ENCODE assay signal across 13 mouse cellular contexts in the genomic region with DNA sequence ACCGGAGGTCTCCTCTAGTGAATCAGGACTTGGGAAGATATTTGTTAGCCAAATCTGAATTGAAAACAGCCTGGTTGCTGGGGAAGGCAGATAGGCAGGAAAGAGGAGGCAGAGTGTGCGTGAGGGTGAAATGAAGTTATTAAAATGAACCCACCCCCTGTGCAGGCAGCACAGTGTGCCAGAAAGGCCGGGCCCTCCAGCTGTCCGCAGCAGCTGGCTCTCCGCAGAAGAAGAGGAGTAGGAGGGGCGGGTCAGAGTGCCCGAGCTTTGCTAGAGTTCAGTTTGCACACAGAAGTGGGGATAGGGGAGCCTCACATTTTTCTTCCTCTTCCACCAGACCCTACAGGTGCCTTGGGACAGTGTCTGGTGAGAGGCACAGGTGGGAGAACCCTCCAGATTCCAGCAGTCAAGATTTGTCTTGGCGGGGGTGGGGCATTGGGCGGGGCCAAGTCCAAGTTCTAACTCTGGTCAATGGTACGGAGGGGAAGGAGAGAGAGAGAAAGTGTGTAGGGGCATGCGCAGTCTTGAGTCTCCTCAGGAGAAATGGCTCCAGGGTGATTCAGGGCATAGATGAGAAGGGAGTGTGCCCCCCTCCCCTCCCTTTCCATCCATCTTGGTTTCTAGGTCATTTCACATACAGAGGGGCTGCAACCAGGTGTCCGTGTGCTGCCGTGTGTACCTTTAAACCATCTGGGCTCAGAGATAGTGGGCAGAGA. TPM values are rescaled to one million over a fixed set of nuclear protein-coding genes. Genes with fewer than 3 reads are reported as not detected.
DNase-seq lines count a peak whose midpoint lies in the region; ATAC-seq lines count a peak whose summit lies in the region.
"Had no signal": no experiment of that assay in that cellular context is flagged by ENCODE, and none has a peak within 500 bp of the region (broad histone marks: within the 10 kb centered on the region; RNA-seq: fewer than 3 reads in every experiment).

No protein-coding gene starts in this region.

- WGBS in limb, embryonic 12.5 days, result 55% methylated on average over 13 of the region's 13 CpGs
- WGBS in limb, embryonic 10.5 days, result 62% methylated on average over 13 of the region's 13 CpGs
- 48% methylated on average over 13 of the region's 13 CpGs for WGBS in intestine, embryonic 14.5 days
- WGBS in stomach, embryonic 14.5 days, result 35% methylated on average over 13 of the region's 13 CpGs

- H3K36me3 ChIP-seq in limb, embryonic 12.5 days, result 0 out of 2 replicates have a peak, but pooled peaks cover 3% of the 10 kb centered on the region
- H3K36me3 ChIP-seq in limb, embryonic 10.5 days, result no peaks in the 10 kb centered on the region
- H3K36me3 ChIP-seq in intestine, embryonic 14.5 days (ENCODE audit: control insufficient read depth, insufficient read depth, low read length), result no peaks in the 10 kb centered on the region
- H3K36me3 ChIP-seq in stomach, embryonic 14.5 days (ENCODE audit: control insufficient read depth, insufficient read depth, low read length), result no peaks in the 10 kb centered on the region
- H3K36me3 ChIP-seq: liver, embryonic 13.5 days; midbrain, embryonic 12.5 days; neural tube, embryonic 15.5 days had no signal

- no peaks in the 10 kb centered on the region for H3K9me3 ChIP-seq in limb, embryonic 12.5 days
- H3K9me3 ChIP-seq in limb, embryonic 10.5 days (replicated peaks), result no peaks in the 10 kb centered on the region
- H3K9me3 ChIP-seq in intestine, embryonic 14.5 days (ENCODE audit: control insufficient read depth, low read length), result no peaks in the 10 kb centered on the region
- H3K9me3 ChIP-seq in stomach, embryonic 14.5 days (ENCODE audit: control insufficient read depth, low read depth, low read length), result no peaks in the 10 kb centered on the region
- H3K9me3 ChIP-seq: liver, embryonic 13.5 days; midbrain, embryonic 12.5 days; neural tube, embryonic 15.5 days had no signal

- H3K4me1 ChIP-seq in limb, embryonic 12.5 days (replicated peaks), result peaks cover 18% of the 10 kb centered on the region
- H3K4me1 ChIP-seq in limb, embryonic 10.5 days, result peaks cover 41% of the 10 kb centered on the region
- peaks cover 11% of the 10 kb centered on the region; the same call in 1 of the 2 replicates for H3K4me1 ChIP-seq in intestine, embryonic 14.5 days (replicated peaks; ENCODE audit: control insufficient read depth, insufficient read depth, low read length)
- H3K4me1 ChIP-seq in stomach, embryonic 14.5 days (ENCODE audit: control insufficient read depth, insufficient read depth, low read length), result peaks cover 11% of the 10 kb centered on the region; the same call in 1 of the 2 replicates
- H3K4me1 ChIP-seq: liver, embryonic 13.5 days had no signal

- ATAC-seq in limb, embryonic 12.5 days (ENCODE audit: insufficient number of reproducible peaks, insufficient read depth, low FRiP score, low TSS enrichment, low read depth), result no peak
- no peak for ATAC-seq in intestine, embryonic 14.5 days (replicated peaks; ENCODE audit: low FRiP score, low TSS enrichment, low read depth)
- 0 out of 2 replicates have a peak, but pooled peaks have one; percentile 15 for ATAC-seq in stomach, embryonic 14.5 days (ENCODE audit: insufficient number of reproducible peaks, insufficient read depth, low FRiP score, low read depth)
- ATAC-seq: CD4-positive, CD25-positive, alpha-beta regulatory T cell, adult 4 months; hindbrain, postnatal 0 days had no signal

- H3K9ac ChIP-seq in limb, embryonic 12.5 days (replicated peaks), result no peak overlapping the region
- H3K9ac ChIP-seq in intestine, embryonic 14.5 days (ENCODE audit: low read length), result no peak overlapping the region
- H3K9ac ChIP-seq in stomach, embryonic 14.5 days (replicated peaks; ENCODE audit: low read depth, low read length), result no peak overlapping the region
- H3K9ac ChIP-seq: liver, embryonic 13.5 days; midbrain, embryonic 12.5 days; neural tube, embryonic 15.5 days had no signal

- H3K27ac ChIP-seq in limb, embryonic 12.5 days, result no peak overlapping the region
- no peak overlapping the region for H3K27ac ChIP-seq in limb, embryonic 10.5 days
- no peak overlapping the region for H3K27ac ChIP-seq in intestine, embryonic 14.5 days (ENCODE audit: low read depth)
- H3K27ac ChIP-seq in stomach, embryonic 14.5 days (ENCODE audit: low read length), result no peak overlapping the region
- H3K27ac ChIP-seq: hindbrain, postnatal 0 days; liver, embryonic 13.5 days; midbrain, embryonic 12.5 days; neural tube, embryonic 15.5 days had no signal

- H3K27me3 ChIP-seq in limb, embryonic 12.5 days, result peaks cover 34% of the 10 kb centered on the region
- H3K27me3 ChIP-seq in limb, embryonic 10.5 days (ENCODE audit: low read depth, poor library complexity, severe bottlenecking), result peaks cover 64% of the 10 kb centered on the region
- peaks cover 22% of the 10 kb centered on the region for H3K27me3 ChIP-seq in intestine, embryonic 14.5 days (replicated peaks; ENCODE audit: control insufficient read depth, insufficient read depth, low read length)
- H3K27me3 ChIP-seq in stomach, embryonic 14.5 days (ENCODE audit: control insufficient read depth, insufficient read depth, low read length), result 0 out of 2 replicates have a peak, but pooled peaks cover 9% of the 10 kb centered on the region

- H3K4me3 ChIP-seq in limb, embryonic 12.5 days (replicated peaks), result no peak overlapping the region
- no peak overlapping the region for H3K4me3 ChIP-seq in limb, embryonic 10.5 days
- no peak overlapping the region for H3K4me3 ChIP-seq in intestine, embryonic 14.5 days (ENCODE audit: low read depth, low read length)
- H3K4me3 ChIP-seq in stomach, embryonic 14.5 days (ENCODE audit: low read depth, low read length), result no peak overlapping the region
- H3K4me3 ChIP-seq: liver, embryonic 13.5 days; midbrain, embryonic 12.5 days; neural tube, embryonic 15.5 days had no signal

- DNase-seq in heart, adult 11 months, result peak; percentile 94
- DNase-seq in heart, postnatal 4 days, result no peak
- DNase-seq in limb, embryonic 10.5 days (ENCODE audit: low spot score), result no peak
- DNase-seq in intestine, embryonic 14.5 days (ENCODE audit: low spot score), result no peak
- DNase-seq in frontal cortex, adult 2 months (ENCODE audit: extremely low spot score in 1 of 2, low spot score in 1 of 2), result no peak
- DNase-seq in cerebellum, adult 9-11 months, result no peak
- DNase-seq: liver, embryonic 13.5 days had no signal

- peak overlapping the region; percentile 4; the same call in 1 of the 2 replicates for H3K4me2 ChIP-seq in limb, embryonic 12.5 days
- H3K4me2 ChIP-seq in intestine, embryonic 14.5 days (ENCODE audit: low read length), result peak overlapping the region; percentile 36
- H3K4me2 ChIP-seq in stomach, embryonic 14.5 days (replicated peaks; ENCODE audit: low read depth, low read length), result peak overlapping the region; percentile 14
- H3K4me2 ChIP-seq: liver, embryonic 13.5 days; midbrain, embryonic 12.5 days; neural tube, embryonic 15.5 days had no signal

RNA-seq across cellular contexts. Expression of a gene that starts 6.0 kb away (rescaled TPM):
- 1 to 10 TPM; 1.0 to 1.1 TPM for total RNA-seq in heart, postnatal 4 days (2021)
- 2.5 and 2.6 TPM in 2 replicates for polyA plus RNA-seq in limb, embryonic 12.5 days (2016; fragmentation: Nextera tagmentation; extraction: Ambion mirVana)
- polyA plus RNA-seq in limb, embryonic 10.5 days (2016; fragmentation: Nextera tagmentation; extraction: Ambion mirVana), result 0.38 and 0.66 TPM in 2 replicates
- 0.68 and 0.74 TPM in 2 replicates for polyA plus RNA-seq in intestine, embryonic 14.5 days (2014; fragmentation: Nextera tagmentation; extraction: Ambion mirVana)
- 0.86 and 1.1 TPM in 2 replicates for polyA plus RNA-seq in stomach, embryonic 14.5 days (2014; fragmentation: Nextera tagmentation; extraction: Ambion mirVana)
- 12.5 and 15.2 TPM in 2 replicates for polyA plus RNA-seq in frontal cortex, adult 2 months (2012; rRNA removed)
- polyA plus RNA-seq: CD4-positive, CD25-positive, alpha-beta regulatory T cell, adult 4 months had no signal
